In genomic region chr9:20861821-20862220, GRCm38 (mm10) we compare ENCODE assay signal across 10 mouse cellular contexts. TPM values are rescaled to one million over a fixed set of nuclear protein-coding genes. Genes with fewer than 3 reads are reported as not detected.
DNase-seq lines count a peak whose midpoint lies in the region; ATAC-seq and TF ChIP-seq lines count a peak whose summit lies in the region.
"Had no signal": no experiment of that assay in that cellular context is flagged by ENCODE, and none has a peak within 500 bp of the region (broad histone marks: within the 10 kb centered on the region; RNA-seq: fewer than 3 reads in every experiment).

No protein-coding gene starts in this region.

- no peak overlapping the region for H3K4me3 ChIP-seq in bone marrow, adult 2 months (replicated peaks; ENCODE audit: control insufficient read depth, low read depth, low read length)
- H3K4me3 ChIP-seq: limb, embryonic 15.5 days had no signal

- no peak overlapping the region for H3K27ac ChIP-seq in bone marrow, adult 2 months (ENCODE audit: control insufficient read depth, insufficient read depth, low read depth, low read length, poor library complexity)
- H3K27ac ChIP-seq: limb, embryonic 15.5 days had no signal

- peak; percentile 55 for TF ChIP-seq CTCF in bone marrow, adult 2 months (IDR thresholded peaks at IDR 0.05; ENCODE audit: control insufficient read depth, insufficient read depth, low read length)

- 8% methylated on average over 4 of the region's 4 CpGs for whole genome bisulfite sequencing in bone marrow, adult 2 months

- DNase-seq in kidney, postnatal 10 days = peak; percentile 57
- DNase-seq in kidney, adult 11 months = no peak
- DNase-seq in ES-CJ7 (ENCODE audit: low read depth, low spot score) = peak; percentile 78
- DNase-seq in lung, postnatal 36 days = peak; percentile 39
- DNase-seq in urinary bladder, postnatal 25 days (ENCODE audit: low spot score) = no peak

- ATAC-seq in activated CD4-positive, CD25-positive, alpha-beta regulatory T cell, adult 4 months = no peak

- no peak for TF ChIP-seq POLR2A in bone marrow, adult 2 months (IDR thresholded peaks at IDR 0.05; ENCODE audit: borderline replicate concordance, control insufficient read depth, low read depth, low read length)

- H3K4me1 ChIP-seq in bone marrow, adult 2 months (ENCODE audit: control insufficient read depth, insufficient read depth, low read length) = no peaks in the 10 kb centered on the region
- H3K4me1 ChIP-seq: limb, embryonic 15.5 days had no signal

RNA-seq across cellular contexts. Expression of gene A230050P20Rik, which starts 6.6 kb away (rescaled TPM):
- polyA plus RNA-seq in bone marrow, adult 2 months (2011; ENCODE audit: insufficient read depth, insufficient read length, low replicate concordance, missing spikeins) = 13.1 and 28.5 TPM in 2 replicates
- 10 to 100 TPM; 12.4 to 14.6 TPM for polyA plus RNA-seq in activated CD4-positive, CD25-positive, alpha-beta regulatory T cell, adult 4 months (2017; shearing (Covaris generic))

RNA-seq across cellular contexts. Expression of gene Angptl6, which starts 17.7 kb away (rescaled TPM):
- polyA plus RNA-seq in bone marrow, adult 2 months (2011; ENCODE audit: insufficient read depth, insufficient read length, low replicate concordance, missing spikeins) = 1.6 TPM in 1 of 2 replicates, not detected in the other
- 1 to 10 TPM in 1 of 2 experiments, under 1 TPM in 1; 0.76 to 1.5 TPM for polyA plus RNA-seq in activated CD4-positive, CD25-positive, alpha-beta regulatory T cell, adult 4 months (2017; shearing (Covaris generic))

RNA-seq across cellular contexts. Expression of gene Ppan, which starts 26.2 kb away (rescaled TPM):
- polyA plus RNA-seq in bone marrow, adult 2 months (2011; ENCODE audit: insufficient read depth, insufficient read length, low replicate concordance, missing spikeins) = 41.9 and 69.7 TPM in 2 replicates
- 10 to 100 TPM; 22.9 to 30.1 TPM for polyA plus RNA-seq in activated CD4-positive, CD25-positive, alpha-beta regulatory T cell, adult 4 months (2017; shearing (Covaris generic))

RNA-seq across cellular contexts. Expression of gene Eif3g, which starts 36.6 kb away (rescaled TPM):
- polyA plus RNA-seq in bone marrow, adult 2 months (2011; ENCODE audit: insufficient read depth, insufficient read length, low replicate concordance, missing spikeins) = 62.7 and 99.1 TPM in 2 replicates
- 100 to 1,000 TPM; 190 to 235 TPM for polyA plus RNA-seq in activated CD4-positive, CD25-positive, alpha-beta regulatory T cell, adult 4 months (2017; shearing (Covaris generic))

RNA-seq across cellular contexts. Expression of gene Rdh8, which starts 43.5 kb away (rescaled TPM):
- not detected in 2 replicates for polyA plus RNA-seq in bone marrow, adult 2 months (2011; ENCODE audit: insufficient read depth, insufficient read length, low replicate concordance, missing spikeins)
- not detected for polyA plus RNA-seq in activated CD4-positive, CD25-positive, alpha-beta regulatory T cell, adult 4 months (2017; shearing (Covaris generic))
- polyA plus RNA-seq: embryonic facial prominence, embryonic 14.5 days; limb, embryonic 15.5 days; stomach, embryonic 16.5 days had no signal

Comparison
In these comparisons a context has a peak if more than half of its experiments do, and no peak if none do; other contexts are left out.
1. DNase-seq: peak in kidney, postnatal 10 days (single experiment), ES-CJ7 (single experiment) and lung, postnatal 36 days (single experiment); none in kidney, adult 11 months (single experiment) and urinary bladder, postnatal 25 days (single experiment).